Mouse (Mus musculus) heart, embryonic 14.5 days (tissue): ENCODE results near the gene Rfx1. TPM values are rescaled to one million over a fixed set of nuclear protein-coding genes. Genes with fewer than 3 reads are reported as not detected.

Experiments used
- ATAC-seq: fragments of 200-750 bp; cut with Nextera tagmentation; 2 replicates; pipeline ENCODE4 v1.8.0; 2017; ENCODE audit warnings: low read depth, moderate TSS enrichment; ENCODE audit not compliant: insufficient number of reproducible peaks, insufficient read depth, low FRiP score
- H3K27ac ChIP-seq, 2 experiments: fragments of 200-500 bp in 1 of 2; fragments of 300-500 bp in 1 of 2; sonication (generic) in 1 of 2; replicated peaks in 1 of 2; 2 replicates each; pipeline ENCODE4 v1.5.1; 2012 to 2014; ENCODE audit warnings: low read depth in 2 of 2, low read length in 2 of 2, control low read depth in 1 of 2, mild to moderate bottlenecking in 1 of 2, mixed read lengths in 1 of 2; ENCODE audit not compliant: control insufficient read depth in 1 of 2, insufficient read depth in 1 of 2
- H3K27me3 ChIP-seq: fragments of 300-500 bp; sonication (generic); 2 replicates; pipeline ENCODE4 v1.6.1; 2014; ENCODE audit warnings: mild to moderate bottlenecking, low read length, control low read depth; ENCODE audit not compliant: control insufficient read depth, insufficient read depth
- H3K36me3 ChIP-seq: fragments of 300-500 bp; sonication (generic); 2 replicates; pipeline ENCODE4 v1.6.1; 2014; ENCODE audit warnings: mild to moderate bottlenecking, control low read depth, low read length, mixed read lengths; ENCODE audit not compliant: control insufficient read depth, insufficient read depth
- H3K4me1 ChIP-seq, 2 experiments: fragments of 200-500 bp in 1 of 2; fragments of 300-500 bp in 1 of 2; sonication (generic) in 1 of 2; 2 replicates each; pipeline ENCODE4 v1.6.1; 2012 to 2014; ENCODE audit warnings: low read length in 2 of 2, control low read depth in 1 of 2, mixed read lengths in 1 of 2; ENCODE audit not compliant: control insufficient read depth in 2 of 2, insufficient read depth in 2 of 2
- H3K4me2 ChIP-seq: fragments of 300-500 bp; sonication (generic); 2 replicates; pipeline ENCODE4 v1.6.1; 2014; ENCODE audit warnings: mild to moderate bottlenecking, low read length
- H3K4me3 ChIP-seq, 2 experiments: fragments of 200-500 bp in 1 of 2; fragments of 300-500 bp in 1 of 2; sonication (generic) in 1 of 2; 2 replicates each; pipeline ENCODE4 v1.5.1; 2012 to 2014; ENCODE audit warnings: low read length in 2 of 2, mild to moderate bottlenecking in 2 of 2, control low read depth in 1 of 2, low read depth in 1 of 2, moderate library complexity in 1 of 2; ENCODE audit not compliant: control insufficient read depth in 1 of 2, insufficient read depth in 1 of 2
- H3K9ac ChIP-seq: fragments of 300-500 bp; sonication (generic); 2 replicates; pipeline ENCODE4 v1.6.1; 2014; ENCODE audit warnings: mild to moderate bottlenecking, low read length
- H3K9me3 ChIP-seq: fragments of 300-500 bp; sonication (generic); 2 replicates; pipeline ENCODE4 v1.6.1; 2016; ENCODE audit warnings: low read length, control low read depth; ENCODE audit not compliant: control insufficient read depth
- WGBS: fragments of 180-500 bp; shearing (Covaris S2); extraction: QIAGEN DNeasy Blood & Tissue Kit; methylation state at CpG from one replicate; pipeline ENCODE4 v1.1.7; 2014; 5-methylcytosine and 5-hydroxymethylcytosine counted together
- polyA plus RNA-seq: library from polyadenylated mRNA; unstranded; fragments of >200 nt; fragmentation: Nextera tagmentation; extraction: Ambion mirVana; gene quantifications from 2 replicates; pipeline ENCODE4 v1.2.1, GENCODE M21; 2014

Gene Rfx1
- polyA plus RNA-seq, 1 experiment from 2014 or later, result 6.1 TPM

DNA sequence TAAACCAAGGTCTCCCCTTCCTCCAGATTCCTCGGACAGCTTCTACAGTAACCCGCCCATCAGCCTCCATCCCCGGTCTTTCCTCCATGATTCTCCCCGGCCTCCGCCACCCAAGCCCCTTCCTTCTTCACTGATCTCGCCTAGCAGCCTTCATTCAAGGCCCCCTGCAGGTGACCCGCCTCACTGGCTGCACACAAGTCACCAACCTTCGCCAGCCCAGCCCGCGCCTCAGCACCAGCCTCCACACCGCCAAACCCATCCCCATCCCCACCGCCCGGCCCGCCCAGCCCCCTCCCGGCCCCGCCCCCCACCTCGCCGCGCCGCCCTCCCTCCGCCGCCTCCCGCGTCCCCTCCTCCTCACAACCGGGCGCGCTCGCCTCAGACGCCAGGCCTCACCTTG lies 37.6 kb downstream of the Rfx1 start:
- ATAC-seq, result peak; percentile 70
- H3K27me3 ChIP-seq, result no peaks in the 10 kb centered on the region
- WGBS, result under 1% methylated on average over 26 of the region's 29 CpGs
- H3K4me3 ChIP-seq, result peak overlapping the region; percentile 52 to 73
- H3K36me3 ChIP-seq, result peaks cover 27% of the 10 kb centered on the region
- peak overlapping the region; percentile 83 for H3K9ac ChIP-seq
- peaks cover 8 to 18% of the 10 kb centered on the region in 2 experiments for H3K4me1 ChIP-seq
- no peaks in the 10 kb centered on the region for H3K9me3 ChIP-seq
- peak overlapping the region in 1 of 2 experiments; percentile 83; a peak in 2 of 4 replicates for H3K27ac ChIP-seq
- peak overlapping the region; percentile 81 for H3K4me2 ChIP-seq

DNA sequence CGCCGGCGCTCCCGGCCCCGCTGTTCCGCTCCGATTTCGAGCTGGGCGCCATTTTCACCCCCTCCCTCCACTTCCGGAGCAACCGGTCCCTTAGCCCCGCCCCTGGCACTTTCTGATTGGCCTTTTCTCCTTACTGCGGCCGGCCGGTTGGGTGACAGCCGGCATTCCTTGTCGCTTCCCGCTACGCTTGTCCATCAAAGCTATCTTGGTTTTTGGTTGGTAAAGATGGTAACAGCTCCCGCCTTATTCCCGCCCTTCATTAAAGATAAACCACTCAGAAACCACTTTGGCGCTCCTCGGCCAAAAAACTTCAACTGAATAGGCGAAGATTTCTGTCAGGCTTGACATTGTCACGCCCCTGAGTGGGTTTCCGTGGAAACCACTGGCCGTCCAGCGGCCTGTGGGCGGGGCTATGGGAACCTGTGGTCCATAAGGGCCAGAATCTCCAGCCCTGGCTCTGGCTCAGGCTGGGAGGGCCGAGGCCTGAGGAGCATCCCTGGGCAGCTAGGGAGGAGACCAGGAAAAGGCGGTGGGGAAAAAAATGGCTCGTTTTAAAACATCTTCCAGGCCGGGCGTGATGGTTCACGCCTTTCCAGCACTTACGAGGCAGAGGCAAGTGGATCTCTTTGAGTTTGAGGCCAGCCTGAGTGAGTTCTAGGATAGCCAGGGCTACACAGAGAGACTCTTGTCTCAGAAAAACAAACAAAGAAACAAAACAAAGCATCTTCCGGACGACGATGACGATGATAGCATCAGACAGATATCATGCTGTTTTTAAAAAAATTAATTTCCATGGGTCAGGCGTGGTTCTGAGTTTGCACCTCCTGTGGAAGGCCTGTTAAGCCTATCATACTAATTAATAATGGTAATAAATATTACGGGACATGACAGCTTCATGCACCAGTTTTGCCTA lies 38.3 kb downstream of the Rfx1 start, which contains the start of gene Dcaf15:
Gene Dcaf15, minus strand, starts transcription at position 72 of the 913 bp plus-strand sequence.
- peak within 1 kb of the TSS; percentile 52 to 73 for H3K4me3 ChIP-seq
- peak; percentile 96 for ATAC-seq
- peak within 1 kb of the TSS; percentile 81 for H3K4me2 ChIP-seq
- peak within 1 kb of the TSS; percentile 83 for H3K9ac ChIP-seq
- H3K27ac ChIP-seq, result peak within 1 kb of the TSS; percentile 23 to 83; a peak in 3 of 4 replicates
- no peaks in the 10 kb centered on the region for H3K9me3 ChIP-seq
- peaks cover 22% of the 10 kb centered on the region for H3K36me3 ChIP-seq
- H3K4me1 ChIP-seq, result peaks cover 8 to 18% of the 10 kb centered on the region in 2 experiments
- 8% methylated on average over 41 of the region's 42 CpGs for WGBS
- no peaks in the 10 kb centered on the region for H3K27me3 ChIP-seq

DNA sequence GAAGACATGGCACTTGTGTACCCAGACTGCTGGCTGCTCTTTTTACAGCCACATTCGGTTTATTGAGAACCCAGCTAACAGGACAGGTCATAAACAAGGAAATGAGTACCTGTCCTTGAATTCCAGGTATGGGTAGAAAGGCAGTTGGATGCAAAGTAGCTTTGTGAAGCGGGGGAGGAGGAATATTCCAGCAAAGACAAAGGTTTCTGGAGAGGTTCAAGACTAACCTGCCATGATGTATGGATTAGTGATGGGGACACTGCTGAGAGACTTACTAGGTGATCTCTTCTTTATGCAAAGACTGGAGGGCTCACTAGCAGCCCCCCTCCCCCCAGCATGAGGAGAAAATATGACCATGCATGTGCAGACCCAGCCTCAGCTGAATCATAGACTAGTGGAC lies 39.0 kb downstream of the Rfx1 start:
- Histone ChIP-seq H3K9ac (no peak overlapping the region), H3K4me1 (peaks cover 8 to 18% of the 10 kb centered on the region in 2 experiments)
- 83% methylated on average over 2 of the region's 2 CpGs for WGBS

DNA sequence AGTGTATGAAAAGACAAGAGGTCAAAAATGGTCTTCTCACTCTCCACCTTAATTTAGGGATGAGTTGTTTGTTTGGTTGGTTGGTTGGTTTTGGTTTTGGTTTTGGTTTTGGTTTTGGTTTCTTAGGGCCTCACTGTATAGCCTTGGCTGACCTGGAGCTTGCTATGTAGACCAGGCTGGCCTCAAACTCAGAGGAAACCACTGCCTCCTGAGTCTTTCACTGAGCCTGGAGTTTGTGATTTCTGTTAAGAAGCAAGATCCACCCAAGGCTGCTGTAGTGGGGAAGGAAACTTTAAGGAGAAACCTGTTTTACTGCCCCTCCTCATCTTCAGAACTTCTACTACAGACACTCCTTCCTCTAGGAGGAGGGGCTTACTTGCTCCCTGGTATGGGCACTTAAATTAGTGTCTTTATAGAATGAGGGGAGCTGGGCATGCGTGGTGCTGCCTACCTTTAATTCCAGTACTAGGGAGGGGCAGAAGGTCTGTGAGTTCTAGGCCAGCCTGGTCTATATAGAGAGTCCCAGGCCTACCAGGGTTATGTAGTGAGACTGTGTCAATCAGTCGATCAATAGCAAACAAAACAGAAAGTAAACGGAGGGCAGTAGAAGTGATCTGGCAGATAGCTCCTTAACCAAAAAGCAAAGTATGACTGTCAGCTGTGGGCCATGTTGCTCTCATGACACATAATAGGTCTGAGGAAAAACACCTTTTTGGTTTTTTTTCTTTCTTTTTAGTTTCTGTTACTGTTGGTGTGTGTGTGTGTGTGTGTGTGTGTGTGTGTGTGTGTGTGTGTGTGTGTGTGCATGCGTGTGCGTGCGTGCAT lies 39.8 kb downstream of the Rfx1 start:
- Histone ChIP-seq H3K4me2 (no peak overlapping the region), H3K36me3 (peaks cover 10% of the 10 kb centered on the region), H3K4me1 (peaks cover 8 to 18% of the 10 kb centered on the region in 2 experiments), H3K4me3 (no peak overlapping the region), H3K27me3 (no peaks in the 10 kb centered on the region), H3K9ac (no peak overlapping the region), H3K9me3 (no peaks in the 10 kb centered on the region), H3K27ac (no peak overlapping the region)
- 78% methylated on average over 3 of the region's 6 CpGs for WGBS
- ATAC-seq, result no peak

More for the DNA sequence above, 39.0 kb downstream of the Rfx1 start:
- H3K36me3 ChIP-seq, result peaks cover 15% of the 10 kb centered on the region
- no peak overlapping the region for H3K27ac ChIP-seq
- H3K4me3 ChIP-seq, result no peak overlapping the region
- H3K4me2 ChIP-seq, result no peak overlapping the region
- no peaks in the 10 kb centered on the region for H3K27me3 ChIP-seq
- no peaks in the 10 kb centered on the region for H3K9me3 ChIP-seq
- no peak for ATAC-seq

DNA sequence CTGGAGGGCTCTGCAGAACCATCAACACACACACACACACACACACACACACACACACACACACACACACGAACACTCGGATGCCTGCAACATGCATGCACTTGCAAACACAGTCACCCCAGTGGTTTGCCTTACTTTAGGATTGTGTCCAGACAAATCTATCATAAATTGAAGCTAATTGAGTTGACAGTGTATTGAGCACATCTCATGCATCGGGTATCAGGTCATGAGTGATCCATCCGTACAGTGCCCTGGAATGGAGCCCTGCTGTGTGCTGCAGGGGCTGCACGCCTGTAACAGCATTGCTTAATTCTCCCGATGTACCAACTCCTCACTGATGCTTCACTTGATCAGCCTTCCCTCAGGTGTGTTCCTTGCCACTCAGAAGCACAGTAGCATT lies 49.0 kb downstream of the Rfx1 start:
- Histone ChIP-seq H3K36me3 (no peaks in the 10 kb centered on the region), H3K27ac (no peak overlapping the region), H3K4me1 (no peaks in the 10 kb centered on the region), H3K9ac (no peak overlapping the region), H3K4me2 (no peak overlapping the region), H3K4me3 (no peak overlapping the region), H3K27me3 (no peaks in the 10 kb centered on the region), H3K9me3 (no peaks in the 10 kb centered on the region)
- WGBS, result 84% methylated on average over 6 of the region's 6 CpGs
- no peak for ATAC-seq

DNA sequence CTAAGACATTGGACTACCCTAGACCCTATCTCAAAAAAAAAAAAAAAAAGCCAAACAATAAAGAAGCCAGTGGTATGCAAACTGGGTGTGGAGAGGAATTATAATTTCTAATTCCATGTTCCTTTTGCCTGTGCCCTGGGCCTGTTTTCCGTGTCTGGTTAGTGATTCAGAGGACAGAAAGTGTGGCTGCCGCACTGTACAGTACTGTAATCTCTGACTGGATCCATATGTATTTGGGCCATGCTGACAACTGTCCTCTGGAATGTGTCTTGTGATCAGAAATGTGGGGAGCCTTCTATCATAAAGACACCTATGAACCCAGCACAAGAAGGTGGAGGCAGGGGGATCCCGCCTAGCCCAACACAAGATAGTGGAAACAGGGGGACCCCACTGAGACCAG lies 55.5 kb downstream of the Rfx1 start:
- Histone ChIP-seq H3K4me2 (no peak overlapping the region), H3K27me3 (no peaks in the 10 kb centered on the region), H3K9me3 (no peaks in the 10 kb centered on the region), H3K27ac (no peak overlapping the region), H3K4me1 (no peaks in the 10 kb centered on the region), H3K4me3 (no peak overlapping the region), H3K36me3 (no peaks in the 10 kb centered on the region), H3K9ac (no peak overlapping the region)
- WGBS, result 73% methylated on average over 3 of the region's 3 CpGs
- ATAC-seq, result no peak

DNA sequence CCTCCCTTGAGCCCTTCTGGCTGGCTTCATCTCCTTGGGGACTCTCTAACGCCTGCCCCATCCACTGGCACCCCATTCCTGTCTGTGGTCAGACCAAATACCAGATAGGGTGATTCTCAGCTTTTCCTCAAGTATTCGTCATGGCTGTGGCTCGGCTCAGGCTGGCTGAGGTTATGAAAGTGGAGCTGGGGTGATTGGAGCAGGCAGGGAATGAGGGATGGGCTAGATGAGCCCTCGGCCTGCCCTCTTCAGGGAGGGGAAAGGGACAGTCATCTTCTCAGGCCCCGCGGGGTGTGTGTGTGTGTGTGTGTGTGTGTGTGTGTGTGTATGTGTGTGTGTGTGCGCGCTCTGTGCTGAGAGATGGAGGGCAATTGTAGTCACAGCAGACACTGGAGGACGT lies 59.0 kb downstream of the Rfx1 start, which contains the start of gene Podnl1:
Gene Podnl1, plus strand, starts transcription at position 334 of the 400 bp plus-strand sequence.
- no peaks in the 10 kb centered on the region for H3K36me3 ChIP-seq
- H3K9me3 ChIP-seq, result no peaks in the 10 kb centered on the region
- no peak within 1 kb of the TSS for H3K9ac ChIP-seq
- 52% methylated on average over 9 of the region's 9 CpGs for WGBS
- no peaks in the 10 kb centered on the region for H3K4me1 ChIP-seq
- H3K27me3 ChIP-seq, result peaks cover 6% of the 10 kb centered on the region; the same call in 1 of the 2 replicates
- H3K27ac ChIP-seq, result no peak within 1 kb of the TSS
- ATAC-seq, result no peak
- H3K4me3 ChIP-seq, result no peak within 1 kb of the TSS
- H3K4me2 ChIP-seq, result no peak within 1 kb of the TSS
